Mouse (Mus musculus) MEL (cell line): ENCODE measurements at regions not wholly inside any gene's neighbourhood (a gene's known extent, or its start where the extent isn't known, plus 50 kb on each side); places are given as distances from the start of the nearest gene placed in this dataset.

Experiments used
- DNase-seq: peaks from one replicate; pipeline ENCODE4 v3.0.0; 2011; ENCODE audit warnings: low read depth, low spot score
- H3K27ac ChIP-seq: 2 replicates; pipeline ENCODE4 v1.5.1; 2012; ENCODE audit warnings: low read depth, mild to moderate bottlenecking, control low read depth, low read length, moderate library complexity; ENCODE audit not compliant: control insufficient read depth
- H3K27me3 ChIP-seq, 2 experiments: fragments of 150-350 bp in 1 of 2; sonication (generic) in 1 of 2; 2 replicates each; pipeline ENCODE4 v1.6.1; 2012; ENCODE audit warnings: low read length in 2 of 2, mild to moderate bottlenecking in 2 of 2, improper control_type of control experiment in 1 of 2, moderate library complexity in 1 of 2; ENCODE audit not compliant: insufficient read depth in 2 of 2, control insufficient read depth in 1 of 2
- H3K36me3 ChIP-seq, 2 experiments: 2 replicates each; pipeline ENCODE4 v1.6.1; 2012 to 2014; ENCODE audit warnings: low read length in 2 of 2, improper control_type of control experiment in 1 of 2, inconsistent platforms in 1 of 2, mild to moderate bottlenecking in 1 of 2; ENCODE audit not compliant: insufficient read depth in 2 of 2, control insufficient read depth in 1 of 2
- H3K4me1 ChIP-seq, 2 experiments: fragments of 150-350 bp in 1 of 2; sonication (generic) in 1 of 2; 2 replicates each; pipeline ENCODE4 v1.6.1; 2012; ENCODE audit warnings: low read length in 2 of 2, improper control_type of control experiment in 1 of 2, mild to moderate bottlenecking in 1 of 2; ENCODE audit not compliant: insufficient read depth in 2 of 2, control insufficient read depth in 1 of 2
- H3K4me3 ChIP-seq, 2 experiments: fragments of 150-350 bp in 1 of 2; sonication (generic) in 1 of 2; 2 replicates each; pipeline ENCODE4 v1.5.1; 2012; ENCODE audit warnings: low read depth in 2 of 2, low read length in 2 of 2, mild to moderate bottlenecking in 2 of 2, moderate library complexity in 2 of 2, control low read depth in 1 of 2, improper control_type of control experiment in 1 of 2; ENCODE audit not compliant: control insufficient read depth in 1 of 2, insufficient read depth in 1 of 2
- H3K79me2 ChIP-seq: 2 replicates; pipeline ENCODE4 v1.6.1; 2012; ENCODE audit warnings: mild to moderate bottlenecking, low read length, moderate library complexity; ENCODE audit not compliant: control insufficient read depth, poor library complexity, insufficient read depth
- H3K9ac ChIP-seq: 2 replicates; pipeline ENCODE4 v1.6.1; 2012; ENCODE audit warnings: low read depth, mild to moderate bottlenecking, control low read depth, low read length, moderate library complexity; ENCODE audit not compliant: control insufficient read depth, poor library complexity, severe bottlenecking
- H3K9me3 ChIP-seq: fragments of 150-350 bp; sonication (generic); replicated peaks from 2 replicates; pipeline ENCODE4 v1.6.1; 2012; ENCODE audit warnings: mild to moderate bottlenecking, low read length, improper control_type of control experiment, moderate library complexity; ENCODE audit not compliant: insufficient read depth
- BHLHE40 ChIP-seq: IDR thresholded peaks from 2 replicates; pipeline ENCODE4 v1.6.1; 2012; ENCODE audit warnings: low read depth, mild to moderate bottlenecking, inconsistent platforms, low read length, improper control_type of control experiment, borderline replicate concordance
- CHD1 ChIP-seq: IDR thresholded peaks from 2 replicates; pipeline ENCODE4 v1.6.1; 2012; ENCODE audit warnings: low read depth, mild to moderate bottlenecking, inconsistent platforms, low read length, improper control_type of control experiment
- CTCF ChIP-seq, 3 experiments: IDR thresholded peaks in 2 of 3; conservative IDR thresholded peaks in 1 of 3; 2 replicates each; pipeline ENCODE4 v1.5.1; 2011 to 2012; ENCODE audit warnings: low read length in 3 of 3, low read depth in 2 of 3, mild to moderate bottlenecking in 2 of 3, improper control_type of control experiment in 1 of 3, inconsistent platforms in 1 of 3, mixed read lengths in 1 of 3, moderate library complexity in 1 of 3; ENCODE audit not compliant: control insufficient read depth in 1 of 3, insufficient read depth in 1 of 3, poor library complexity in 1 of 3, severe bottlenecking in 1 of 3
- EP300 ChIP-seq, 2 experiments: IDR thresholded peaks; 2 replicates each; pipeline ENCODE4 v1.6.1; 2011; ENCODE audit warnings: improper control_type of control experiment in 2 of 2, low read length in 2 of 2, low read depth in 1 of 2, mild to moderate bottlenecking in 1 of 2
- GABPA ChIP-seq: IDR thresholded peaks from 2 replicates; pipeline ENCODE4 v1.6.1; 2012; ENCODE audit warnings: low read depth, mild to moderate bottlenecking, inconsistent platforms, low read length, improper control_type of control experiment, moderate library complexity
- HCFC1 ChIP-seq: IDR thresholded peaks from 2 replicates; pipeline ENCODE4 v1.6.1; 2012; ENCODE audit warnings: low read depth, mild to moderate bottlenecking, inconsistent platforms, low read length, improper control_type of control experiment, moderate library complexity
- JUND ChIP-seq: IDR thresholded peaks from 2 replicates; pipeline ENCODE4 v1.6.1; 2011; ENCODE audit warnings: low read depth, mild to moderate bottlenecking, improper control_type of control experiment, low read length
- KAT2A ChIP-seq: conservative IDR thresholded peaks from 2 replicates; pipeline ENCODE4 v1.6.1; 2012; ENCODE audit warnings: low read depth, low read length, improper control_type of control experiment, inconsistent platforms
- MAX ChIP-seq: IDR thresholded peaks from 2 replicates; pipeline ENCODE4 v1.6.1; 2011; ENCODE audit warnings: low read length, improper control_type of control experiment
- MYB ChIP-seq: IDR thresholded peaks from 2 replicates; pipeline ENCODE4 v1.6.1; 2011; ENCODE audit warnings: mild to moderate bottlenecking, low read depth, low read length, improper control_type of control experiment
- MYC ChIP-seq: IDR thresholded peaks from 2 replicates; pipeline ENCODE4 v1.6.1; 2011; ENCODE audit warnings: low read depth, mild to moderate bottlenecking, low read length, improper control_type of control experiment, moderate library complexity
- NELFE ChIP-seq: IDR thresholded peaks from 2 replicates; pipeline ENCODE4 v1.6.1; 2011; ENCODE audit warnings: low read depth, low read length, improper control_type of control experiment
- POLR2AphosphoS2 ChIP-seq: IDR thresholded peaks from 2 replicates; pipeline ENCODE4 v1.6.1; 2011; ENCODE audit warnings: low read length, improper control_type of control experiment
- POLR2AphosphoS5 ChIP-seq: IDR thresholded peaks from 2 replicates; pipeline ENCODE4 v1.6.1; 2012; ENCODE audit warnings: low read depth, borderline replicate concordance, mild to moderate bottlenecking, inconsistent platforms, low read length, moderate library complexity, mixed read lengths
- SIN3A ChIP-seq: IDR thresholded peaks from 2 replicates; pipeline ENCODE4 v1.6.1; 2012; ENCODE audit warnings: low read length, improper control_type of control experiment, inconsistent platforms
- SMC3 ChIP-seq: IDR thresholded peaks from 2 replicates; pipeline ENCODE4 v1.6.1; 2011; ENCODE audit warnings: low read depth, low read length, improper control_type of control experiment
- TAL1 ChIP-seq: IDR thresholded peaks from 2 replicates; pipeline ENCODE4 v1.6.1; 2012; ENCODE audit warnings: mild to moderate bottlenecking, inconsistent platforms, low read length, moderate library complexity, mixed read lengths
- USF1 ChIP-seq: IDR thresholded peaks from 2 replicates; pipeline ENCODE4 v1.6.1; 2014; ENCODE audit warnings: low read depth, mild to moderate bottlenecking, inconsistent platforms, low read length, improper control_type of control experiment, moderate library complexity
- USF2 ChIP-seq, 2 experiments: IDR thresholded peaks; 2 replicates each; pipeline ENCODE4 v1.6.1; 2011 to 2012; ENCODE audit warnings: improper control_type of control experiment in 2 of 2, low read length in 2 of 2, borderline replicate concordance in 1 of 2, inconsistent platforms in 1 of 2, low read depth in 1 of 2, mild to moderate bottlenecking in 1 of 2; ENCODE audit not compliant: insufficient read depth in 1 of 2
- ZC3H11A ChIP-seq: IDR thresholded peaks from 2 replicates; pipeline ENCODE4 v1.6.1; 2012; ENCODE audit warnings: low read depth, mild to moderate bottlenecking, inconsistent platforms, low read length, improper control_type of control experiment
- ZKSCAN1 ChIP-seq: IDR thresholded peaks from 2 replicates; pipeline ENCODE4 v1.6.1; 2012; ENCODE audit warnings: low read depth, mild to moderate bottlenecking, inconsistent platforms, low read length, improper control_type of control experiment, moderate library complexity
- ZMIZ1 ChIP-seq: IDR thresholded peaks from 2 replicates; pipeline ENCODE4 v1.6.1; 2012; ENCODE audit warnings: low read depth, mild to moderate bottlenecking, inconsistent platforms, low read length, improper control_type of control experiment, moderate library complexity
- ZNF384 ChIP-seq: IDR thresholded peaks from 2 replicates; pipeline ENCODE4 v1.6.1; 2012; ENCODE audit warnings: low read depth, mild to moderate bottlenecking, inconsistent platforms, low read length, improper control_type of control experiment

- no peaks in the 10 kb centered on the region for H3K27me3 ChIP-seq
These were observed 137.0 kb upstream of the Ccnd2 start for GRCm38 (mm10) chr6:127288946-127289345.

GRCm38 (mm10) chr6:127291937-127292336 lies 139.9 kb upstream of the Ccnd2 start:
- TF ChIP-seq NELFE = no peak
- TF ChIP-seq POLR2AphosphoS5 = no peak
- TF ChIP-seq MYB = no peak
- TF ChIP-seq ZNF384 = no peak
- TF ChIP-seq USF1 = no peak
- TF ChIP-seq ZMIZ1 = no peak
- TF ChIP-seq BHLHE40 = no peak
- TF ChIP-seq USF2 (IDR thresholded peaks at IDR 0.05; ENCODE audit: borderline replicate concordance in 1 of 2, insufficient read depth in 1 of 2, low read depth in 1 of 2, low read length in 2 of 2) = no peak
- TF ChIP-seq SMC3 = no peak
- no peak overlapping the region for H3K27ac ChIP-seq
- H3K27me3 ChIP-seq = no peaks in the 10 kb centered on the region
- H3K4me3 ChIP-seq = no peak overlapping the region
- H3K36me3 ChIP-seq = no peaks in the 10 kb centered on the region
- no peak overlapping the region for H3K9ac ChIP-seq
- H3K79me2 ChIP-seq = no peaks in the 10 kb centered on the region
- H3K4me1 ChIP-seq = no peaks in the 10 kb centered on the region
- DNase-seq = no peak
- no peaks in the 10 kb centered on the region for H3K9me3 ChIP-seq

More at GRCm38 (mm10) chr6:127288946-127289345, 137.0 kb upstream of the Ccnd2 start:
- H3K4me1 ChIP-seq = no peaks in the 10 kb centered on the region
- H3K27ac ChIP-seq = no peak overlapping the region
- TF ChIP-seq SMC3 (no peak), ZMIZ1 (no peak), ZNF384 (no peak), EP300 (IDR thresholded peaks at IDR 0.05; ENCODE audit: low read depth in 1 of 2, low read length in 2 of 2) (no peak), USF1 (no peak), MAX (no peak), MYC (no peak), JUND (no peak), CHD1 (no peak), HCFC1 (no peak), KAT2A (no peak), CTCF (IDR thresholded peaks at IDR 0.05 in 2 of 3, conservative IDR thresholded peaks at IDR 0.05 in 1 of 3; ENCODE audit: control insufficient read depth in 1 of 3, insufficient read depth in 1 of 3, low read depth in 2 of 3, low read length in 3 of 3, poor library complexity in 1 of 3, severe bottlenecking in 1 of 3) (no peak), ZKSCAN1 (no peak), POLR2AphosphoS2 (no peak), POLR2AphosphoS5 (no peak), BHLHE40 (no peak), TAL1 (no peak), ZC3H11A (no peak), SIN3A (no peak), GABPA (no peak)
- H3K9me3 ChIP-seq = no peaks in the 10 kb centered on the region
- H3K9ac ChIP-seq = no peak overlapping the region
- H3K79me2 ChIP-seq = no peaks in the 10 kb centered on the region
- no peak overlapping the region for H3K4me3 ChIP-seq
- H3K36me3 ChIP-seq = no peaks in the 10 kb centered on the region
- no peak for DNase-seq
